Mouse (Mus musculus) CD8-positive naive resting alpha-beta T cell, adult 2 months (primary cell): ENCODE measurements around the gene Gosr2.
A peak's percentile ranks its signal among the peaks of the same experiment; 100 is the strongest.

Experiments used
- DNase-seq, 2 experiments: peaks; one replicate each; pipeline ENCODE4 v3.0.0; 2022; ENCODE audit warnings: low read depth in 2 of 2, low spot score in 2 of 2

Gene Gosr2

DNA sequence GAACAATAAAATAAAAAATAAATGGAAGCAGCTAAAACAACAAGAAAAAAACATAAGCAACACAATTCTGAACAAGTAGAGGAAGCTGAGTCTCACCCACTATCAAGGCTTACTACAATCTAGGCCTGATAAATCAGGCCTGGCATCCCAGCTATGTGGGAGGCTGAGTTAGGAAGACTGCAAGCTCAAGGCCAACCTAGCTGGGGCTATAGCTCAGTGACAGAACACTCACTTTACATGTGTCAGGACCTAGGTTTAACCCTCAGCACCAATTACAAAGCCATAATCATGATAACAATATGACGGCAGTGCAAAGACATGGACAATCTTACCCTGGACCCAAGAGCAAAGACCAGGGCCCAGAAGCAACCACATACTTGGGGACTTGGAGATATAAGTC is 6.7 kb downstream of the Gosr2 start:
- no peak for DNase-seq

- DNase-seq = no peak
Measured at GRCm38 (mm10) chr11:103688980-103689378, 8.7 kb downstream of the Gosr2 start.

- DNase-seq = no peak
Measured at GRCm38 (mm10) chr11:103688271-103688979, 9.3 kb downstream of the Gosr2 start.

- DNase-seq = no peak
Measured at GRCm38 (mm10) chr11:103686706-103687105, 11.0 kb downstream of the Gosr2 start.

- DNase-seq = no peak
Measured at GRCm38 (mm10) chr11:103685261-103685736, 12.4 kb downstream of the Gosr2 start.

GRCm38 (mm10) chr11:103683667-103684334 is 13.9 kb downstream of the Gosr2 start:
- no peak for DNase-seq

DNA sequence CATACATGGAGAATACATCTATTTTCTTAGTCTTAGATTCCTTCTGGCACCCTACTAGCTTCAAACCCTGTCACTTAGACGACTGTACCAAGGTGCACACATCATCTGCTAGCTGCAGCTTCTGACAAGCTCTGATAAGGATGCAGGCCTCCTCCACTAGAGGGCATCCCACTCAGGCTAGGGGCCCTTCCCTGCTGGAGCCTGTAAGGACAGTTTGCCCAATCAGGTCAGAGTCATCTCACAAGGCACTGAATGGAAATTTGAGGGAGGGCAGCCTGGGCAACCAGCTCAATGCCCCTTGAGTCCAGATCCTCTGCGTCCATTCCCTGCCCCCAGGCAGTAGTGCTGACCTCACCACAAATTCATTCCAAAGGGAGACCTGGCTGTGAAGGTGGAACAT is 20.7 kb downstream of the Gosr2 start:
- DNase-seq = peak; percentile 11 to 39

DNA sequence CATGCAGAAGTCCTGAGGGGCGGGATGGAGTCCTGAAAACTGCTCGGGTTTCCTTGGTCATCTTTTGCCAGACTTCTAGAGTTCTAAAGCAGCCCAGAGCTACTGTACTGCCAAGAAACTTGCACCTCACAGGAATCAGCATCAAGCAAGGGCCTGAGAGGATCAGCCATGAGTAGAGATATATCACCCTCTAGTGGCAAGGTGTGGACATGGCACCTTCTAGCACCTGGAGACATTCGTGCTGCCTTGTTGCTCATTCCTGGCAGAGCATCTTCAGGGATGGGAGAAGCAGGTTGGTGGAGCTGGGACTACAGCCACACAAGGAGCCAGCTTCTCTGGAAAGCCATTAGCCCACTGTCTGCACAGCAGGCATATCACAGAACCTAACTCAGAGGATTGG is 22.1 kb downstream of the Gosr2 start:
- peak; percentile 37 to 57 for DNase-seq

GRCm38 (mm10) chr11:103666907-103667426 is 30.7 kb downstream of the Gosr2 start:
- DNase-seq = no peak

DNA sequence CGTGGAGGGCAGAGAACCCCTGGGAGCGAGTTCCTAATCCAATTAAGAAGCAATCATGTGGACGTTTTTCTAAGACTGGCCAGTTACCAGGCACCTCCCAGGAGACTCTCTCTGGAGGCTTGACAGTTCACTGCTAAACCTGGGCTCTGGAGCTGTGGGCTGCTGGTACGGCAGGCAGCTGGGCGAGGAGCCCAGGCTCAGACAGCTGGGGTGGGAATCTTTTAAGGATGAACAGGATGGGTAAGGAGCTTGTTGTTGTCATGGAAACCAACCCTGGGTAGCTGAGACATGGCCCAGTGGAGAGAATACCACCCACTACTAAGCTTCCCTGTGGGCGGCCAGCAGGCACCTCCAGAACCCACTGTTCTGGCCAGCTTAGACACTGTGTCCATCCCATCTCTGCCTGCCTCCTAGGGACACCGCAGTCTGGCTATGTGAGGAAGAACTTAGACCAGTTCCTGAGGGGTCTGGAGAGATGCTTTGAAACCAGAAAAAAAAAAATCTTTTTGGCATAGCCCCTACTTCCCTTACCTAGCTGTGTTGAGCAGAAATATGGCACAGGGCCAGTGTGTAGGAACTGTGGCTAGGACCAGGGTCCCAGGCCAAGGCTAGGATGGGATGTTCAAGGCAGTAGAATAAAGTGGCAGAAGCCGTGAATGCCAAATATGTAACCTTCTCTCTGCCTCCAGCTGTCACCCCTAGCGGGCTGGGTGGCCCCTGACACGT is 31.4 kb downstream of the Gosr2 start:
- no peak for DNase-seq

- no peak for DNase-seq
Measured at GRCm38 (mm10) chr11:103665695-103666094, 32.0 kb downstream of the Gosr2 start.

DNA sequence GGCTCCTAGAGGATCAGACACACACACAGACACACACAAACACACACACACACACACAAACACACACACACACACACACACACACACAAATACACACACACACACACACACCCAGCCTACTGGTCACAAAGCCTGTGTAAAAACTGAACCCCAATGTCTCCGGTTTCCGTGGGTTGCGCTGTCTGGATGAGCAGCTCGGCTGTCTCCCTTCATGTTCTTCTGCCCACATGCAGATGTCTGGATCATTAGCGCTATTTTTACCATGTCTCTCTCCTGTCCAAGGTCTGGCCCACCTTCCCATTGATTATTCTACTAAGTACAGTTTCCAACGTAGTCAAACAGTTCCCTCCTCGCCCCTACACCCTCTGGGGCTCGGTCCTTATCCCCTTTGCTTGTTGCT is 34.6 kb downstream of the Gosr2 start:
- no peak for DNase-seq

GRCm38 (mm10) chr11:103662546-103662945 is 35.2 kb downstream of the Gosr2 start:
- DNase-seq = no peak

DNA sequence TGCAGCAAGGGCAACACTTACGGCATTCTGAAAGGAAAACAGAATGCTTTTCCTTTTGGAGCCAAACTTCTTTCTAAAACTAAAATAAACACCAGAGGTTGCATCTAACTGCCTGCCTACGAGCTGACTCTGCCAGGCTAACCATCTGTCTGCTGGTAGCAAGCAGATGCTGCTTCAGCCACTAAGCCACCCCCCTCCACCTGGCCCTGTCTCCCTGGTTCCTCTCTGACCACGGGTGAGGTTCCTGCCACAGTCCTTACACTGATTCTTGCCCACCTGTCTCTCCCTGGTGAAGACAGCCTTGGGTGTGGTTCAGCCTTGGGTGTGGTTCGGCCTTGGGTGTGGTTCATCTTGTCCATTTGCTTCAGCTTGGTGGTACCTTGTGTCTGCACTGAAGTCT is 35.8 kb downstream of the Gosr2 start:
- no peak for DNase-seq

GRCm38 (mm10) chr11:103658189-103658588 is 39.5 kb downstream of the Gosr2 start:
- no peak for DNase-seq

DNA sequence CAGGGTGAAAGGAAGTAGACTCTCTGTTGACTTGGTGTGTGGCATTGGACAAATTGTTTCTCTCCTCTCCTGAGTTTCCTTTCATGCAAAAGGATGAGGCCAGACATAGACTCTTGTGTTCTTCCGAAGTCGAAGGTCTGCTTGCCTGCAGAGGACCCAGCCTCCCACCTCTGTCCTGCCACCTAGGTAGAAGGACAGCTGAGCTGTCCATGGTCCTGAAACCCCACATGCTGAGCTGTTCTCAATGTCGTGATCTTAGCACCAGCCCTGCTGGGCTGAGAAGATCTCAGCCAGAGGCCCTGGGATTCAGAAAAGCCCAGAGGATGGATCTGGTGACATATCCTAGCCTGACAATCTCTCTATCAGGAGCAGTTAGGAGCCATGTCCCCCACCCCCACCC is 41.2 kb downstream of the Gosr2 start:
- DNase-seq = no peak

DNA sequence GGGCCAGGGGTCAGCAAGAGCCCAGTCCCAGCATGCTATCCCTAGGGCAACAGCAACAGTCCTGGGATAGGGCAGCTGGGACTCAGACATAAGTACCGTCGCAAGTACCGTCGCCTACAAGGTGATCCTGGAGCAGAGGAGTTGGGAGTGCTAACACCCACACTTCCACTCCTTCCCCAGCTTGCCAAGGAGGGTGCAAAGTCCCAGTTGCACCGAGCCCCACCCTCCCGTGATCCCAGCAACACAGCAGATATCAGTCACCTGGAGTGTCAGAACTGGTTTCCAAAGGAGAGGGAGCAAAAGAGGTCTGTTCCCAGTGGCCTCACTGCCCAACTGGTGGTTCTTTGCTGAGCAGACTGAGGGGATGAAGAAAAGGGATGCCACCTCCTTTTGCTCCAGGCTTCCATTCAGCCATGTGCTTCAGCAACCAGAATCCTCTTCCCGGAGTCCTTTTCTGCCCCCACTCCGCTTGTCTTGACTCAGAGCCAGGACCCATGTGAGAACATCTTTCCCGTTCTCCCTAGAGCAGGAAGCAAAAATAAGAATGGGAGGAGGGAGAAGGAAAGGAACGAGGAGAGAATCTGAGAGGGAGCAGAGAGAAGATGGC is 44.2 kb downstream of the Gosr2 start:
- DNase-seq = no peak

GRCm38 (mm10) chr11:103651426-103651825 is 46.3 kb downstream of the Gosr2 start:
- DNase-seq = no peak

GRCm38 (mm10) chr11:103649983-103650493 is 47.7 kb downstream of the Gosr2 start:
- no peak for DNase-seq

DNA sequence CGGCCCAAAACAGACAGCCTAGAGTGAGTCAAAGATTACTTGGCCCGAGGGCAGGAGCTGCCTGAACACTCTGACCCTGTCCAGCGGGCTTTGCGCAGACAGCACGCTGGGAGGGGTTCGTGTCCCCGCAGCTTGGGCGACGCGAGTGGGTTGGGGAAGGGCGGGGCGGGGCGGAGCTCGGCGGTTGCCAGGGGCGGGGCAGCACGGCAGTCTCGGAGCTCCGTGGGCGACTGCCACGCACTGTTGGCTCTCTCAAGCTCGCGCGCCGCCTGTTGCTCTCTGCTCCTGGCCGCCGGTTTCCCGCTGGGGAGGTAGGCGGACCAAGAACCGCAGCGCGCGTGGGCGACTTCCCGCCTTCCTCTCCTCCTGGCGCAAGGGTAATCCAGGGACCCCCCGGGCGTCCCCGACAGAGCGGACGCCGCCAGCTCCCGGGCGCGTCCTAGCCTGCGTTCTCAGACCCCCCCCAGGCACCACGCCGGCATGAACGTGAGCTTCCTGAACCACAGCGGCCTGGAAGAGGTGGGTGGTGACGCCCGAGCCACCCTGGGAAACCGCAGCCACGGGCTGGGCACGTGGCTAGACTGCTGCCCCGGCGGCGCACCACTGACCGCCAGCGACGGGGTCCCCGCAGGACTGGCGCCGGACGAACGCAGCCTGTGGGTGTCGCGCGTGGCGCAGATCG is 48.3 kb downstream of the Gosr2 start, which contains the start of gene Rprml:
Gene Rprml, plus strand, starts transcription at position 270 of the 682 bp plus-strand sequence.
- DNase-seq = no peak
